Mouse (Mus musculus) C2C12 (cell line): Measurements from ENCODE around the gene Tek.

ENCODE experiments used
- CEBPB ChIP-seq: IDR thresholded peaks from one replicate; pipeline ENCODE4 v1.6.1; 2011; ENCODE audit warnings: low read depth, mild to moderate bottlenecking, control low read depth, moderate library complexity
- CTCF ChIP-seq: IDR thresholded peaks from one replicate; pipeline ENCODE4 v1.5.1; 2011; ENCODE audit not compliant: control insufficient read depth, insufficient read depth, insufficient read length
- MAX ChIP-seq: IDR thresholded peaks from one replicate; pipeline ENCODE4 v1.6.1; 2011; ENCODE audit warnings: mild to moderate bottlenecking, control low read depth
- MYOD1 ChIP-seq: IDR thresholded peaks from one replicate; pipeline ENCODE4 v1.6.1; 2011; ENCODE audit warnings: low read depth; ENCODE audit not compliant: control insufficient read depth, insufficient read length
- MYOG ChIP-seq: IDR thresholded peaks from one replicate; pipeline ENCODE4 v1.6.1; 2011; ENCODE audit not compliant: control insufficient read depth, insufficient read length; ENCODE audit errors: extremely low read depth
- USF1 ChIP-seq: IDR thresholded peaks from one replicate; pipeline ENCODE4 v1.6.1; 2011; ENCODE audit warnings: low read depth, mild to moderate bottlenecking, control low read depth, moderate library complexity

DNA sequence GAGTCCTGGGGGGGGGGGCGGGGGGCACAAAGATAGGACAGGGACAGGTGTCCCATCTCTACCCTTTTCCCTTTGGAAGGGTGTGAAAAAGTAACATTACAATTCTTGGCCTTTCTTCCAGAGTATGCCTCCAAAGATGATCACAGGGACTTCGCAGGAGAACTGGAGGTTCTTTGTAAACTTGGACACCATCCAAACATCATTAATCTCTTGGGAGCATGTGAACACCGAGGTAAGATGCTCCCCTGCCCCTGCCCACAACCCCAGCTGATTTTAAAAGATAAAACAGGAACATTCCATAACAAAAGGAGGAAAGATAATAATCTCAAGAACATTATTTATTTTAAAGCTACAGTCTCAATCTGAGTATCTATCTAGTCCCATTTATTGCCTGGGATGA, 116.1 kb downstream of the Tek start:
- TF ChIP-seq MYOG (no peak), MAX (no peak), CTCF (no peak), CEBPB (no peak), USF1 (no peak), MYOD1 (no peak)
